Mouse (Mus musculus): ENCODE data around the gene Ccdc36.
A peak's percentile ranks its signal among the peaks of the same experiment; 100 is the strongest.

Ccdc36 gene

DNA sequence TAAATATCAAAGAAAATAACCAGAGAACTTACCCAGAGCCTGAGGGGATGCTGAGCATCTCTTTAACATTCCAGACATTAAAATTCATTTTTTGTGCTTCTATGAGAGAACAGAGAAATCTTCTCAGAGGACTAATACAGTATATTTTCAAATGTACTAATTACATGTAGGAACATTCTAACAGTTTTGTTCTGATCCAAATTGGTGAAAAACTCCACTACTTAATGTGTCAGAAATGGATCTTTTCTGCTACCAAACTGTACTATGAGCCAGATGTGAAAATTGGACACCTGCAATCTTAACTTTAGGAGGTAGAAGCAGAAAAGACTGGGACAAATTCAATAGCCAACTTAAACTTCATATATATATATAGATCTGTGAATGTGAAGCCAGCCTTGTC lies at the start of gene Ccdc36:
TSS of gene Ccdc36 (minus strand) at position 101 of the 400 bp plus-strand sequence.
- no peak for DNase-seq (ENCODE audit: low spot score)

DNA sequence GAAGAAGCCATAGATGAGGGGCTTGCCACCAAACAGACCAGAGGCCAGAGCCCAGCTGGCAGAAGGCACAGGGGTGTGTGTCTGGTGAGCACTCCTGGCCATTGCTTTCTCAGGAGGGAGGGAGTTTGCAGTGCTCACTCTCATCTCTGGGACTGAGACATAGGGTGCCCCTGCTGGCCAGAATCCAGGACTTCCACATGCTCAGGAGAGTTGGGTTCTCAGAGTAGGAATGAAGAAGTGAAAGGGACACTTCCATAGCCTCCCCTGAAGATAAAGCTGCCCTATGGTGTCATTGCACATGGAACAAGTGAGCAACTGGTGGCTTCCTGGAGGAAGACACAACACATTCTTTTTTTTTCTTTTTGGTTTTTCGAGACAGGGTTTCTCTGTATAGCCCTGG lies 46.2 kb upstream of the Ccdc36 start:
- DNase-seq (ENCODE audit: low spot score), result no peak

DNA sequence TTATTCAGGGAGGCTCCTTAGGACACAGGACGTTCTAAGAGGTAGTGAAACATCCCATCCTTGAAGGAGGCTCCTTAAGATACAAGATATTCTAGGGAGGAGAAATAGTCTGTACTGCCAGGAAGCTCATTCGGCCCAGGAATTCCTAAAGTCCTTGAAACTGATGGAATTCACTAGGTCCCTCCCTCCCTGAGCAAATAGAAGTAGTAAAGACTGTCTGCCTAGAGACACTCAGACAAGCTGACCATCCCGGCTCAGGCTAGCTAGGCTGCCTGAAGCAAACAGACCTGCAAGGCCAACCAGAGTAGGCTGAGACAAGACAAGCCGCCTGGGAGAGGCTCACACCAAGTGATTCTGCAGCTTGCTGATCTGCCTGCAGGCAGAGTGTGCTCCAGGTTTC lies 41.6 kb upstream of the Ccdc36 start:
- DNase-seq (ENCODE audit: low spot score), result no peak

DNA sequence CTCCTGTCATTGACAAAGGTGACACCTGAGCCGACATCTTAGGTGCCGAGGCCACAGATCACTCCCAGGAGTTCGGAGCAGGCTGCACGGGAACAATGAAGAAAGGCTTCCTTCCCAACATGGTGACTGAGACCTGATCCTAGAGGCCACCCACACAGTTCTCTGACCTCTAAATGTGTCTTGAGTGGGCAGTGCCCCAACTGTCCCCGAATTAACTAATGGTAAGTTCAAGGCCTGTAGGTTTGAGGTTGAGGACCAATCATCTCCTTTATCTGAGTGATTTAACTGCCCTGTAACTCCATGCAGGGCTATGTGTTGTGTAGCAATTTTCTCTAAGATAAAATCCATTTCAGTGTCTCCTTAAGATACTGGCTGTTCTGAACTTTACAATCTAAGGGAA lies 41.1 kb upstream of the Ccdc36 start:
- no peak for DNase-seq (ENCODE audit: low spot score)

DNA sequence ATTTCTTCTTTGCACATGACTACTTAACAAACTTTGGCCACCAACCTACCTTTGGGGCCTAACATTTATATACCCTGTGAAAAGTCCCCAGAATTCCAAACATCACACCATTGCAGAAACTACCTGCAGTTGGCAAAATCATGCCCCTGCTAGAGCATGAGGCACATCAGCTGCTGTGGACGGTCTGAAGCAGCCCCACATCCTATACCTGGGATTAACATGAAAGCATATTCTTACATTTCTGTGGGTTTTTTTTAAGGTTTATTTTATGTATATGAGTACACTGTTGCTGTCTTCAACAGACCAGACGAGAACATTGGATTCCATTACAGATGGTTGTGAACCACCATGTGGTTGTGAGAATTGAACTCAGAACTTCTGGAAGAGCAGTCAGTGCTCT lies 37.9 kb upstream of the Ccdc36 start:
- DNase-seq (ENCODE audit: low spot score), result no peak

DNA sequence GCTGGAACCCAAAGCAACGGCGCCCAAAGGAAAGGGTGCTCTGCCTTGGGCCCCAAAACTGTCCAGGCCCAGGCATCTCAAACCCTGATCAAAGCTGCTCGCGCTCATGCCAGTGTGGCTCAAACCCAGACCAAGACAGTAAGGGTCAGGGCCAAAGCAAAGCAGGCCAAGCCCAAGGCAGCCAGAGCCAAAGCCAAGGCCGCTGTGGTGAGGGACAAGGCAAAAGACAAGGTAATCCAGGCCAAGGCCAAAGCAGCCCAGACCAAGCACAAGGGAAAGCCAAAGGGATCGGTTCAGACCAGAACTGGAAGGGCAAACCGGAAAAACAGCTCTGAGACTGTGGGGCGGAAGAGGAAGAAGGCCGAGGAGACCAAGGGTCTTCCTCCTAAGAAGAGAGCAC lies 35.4 kb upstream of the Ccdc36 start:
- DNase-seq (ENCODE audit: low spot score), result no peak

DNA sequence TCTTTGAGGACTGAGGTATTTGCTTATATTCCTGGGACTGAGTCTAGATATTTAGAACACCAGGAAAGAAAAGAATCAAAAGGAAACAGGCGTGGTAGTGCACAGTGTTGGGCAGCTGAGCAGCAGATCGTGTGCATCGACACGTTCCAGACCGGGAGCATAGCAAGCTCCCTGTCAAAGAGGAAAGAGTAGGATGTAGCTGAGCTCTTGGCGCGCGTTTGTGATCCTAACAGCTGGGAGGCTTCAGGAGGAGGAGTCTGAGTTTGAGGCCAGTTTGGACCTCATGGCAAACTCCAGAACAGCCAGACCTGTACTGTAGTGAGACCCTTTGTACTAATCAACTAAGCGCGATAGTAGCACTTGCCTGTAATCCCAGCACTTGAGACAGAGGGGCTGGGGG lies 33.9 kb upstream of the Ccdc36 start:
- no peak for DNase-seq (ENCODE audit: low spot score)

DNA sequence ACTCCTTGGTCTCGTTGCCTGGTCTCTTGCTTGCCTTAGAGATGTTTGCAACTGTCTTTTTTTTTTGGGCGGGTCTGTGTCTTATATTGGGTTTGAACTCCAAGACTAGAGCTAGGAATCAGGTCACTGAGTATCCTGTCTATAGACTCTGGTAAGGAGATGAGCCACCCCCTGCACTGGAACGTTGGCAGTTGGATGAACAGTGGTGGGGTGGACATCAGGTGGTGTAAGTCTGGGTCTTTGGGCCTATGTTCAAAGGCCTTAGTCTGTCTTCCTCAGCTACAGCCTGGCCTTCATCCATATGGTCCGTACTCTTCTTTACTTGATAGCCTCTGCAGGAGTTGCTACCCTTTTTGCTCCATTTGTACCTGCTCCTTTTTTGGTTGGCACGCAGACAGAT lies 33.4 kb upstream of the Ccdc36 start:
- no peak for DNase-seq (ENCODE audit: low spot score)

DNA sequence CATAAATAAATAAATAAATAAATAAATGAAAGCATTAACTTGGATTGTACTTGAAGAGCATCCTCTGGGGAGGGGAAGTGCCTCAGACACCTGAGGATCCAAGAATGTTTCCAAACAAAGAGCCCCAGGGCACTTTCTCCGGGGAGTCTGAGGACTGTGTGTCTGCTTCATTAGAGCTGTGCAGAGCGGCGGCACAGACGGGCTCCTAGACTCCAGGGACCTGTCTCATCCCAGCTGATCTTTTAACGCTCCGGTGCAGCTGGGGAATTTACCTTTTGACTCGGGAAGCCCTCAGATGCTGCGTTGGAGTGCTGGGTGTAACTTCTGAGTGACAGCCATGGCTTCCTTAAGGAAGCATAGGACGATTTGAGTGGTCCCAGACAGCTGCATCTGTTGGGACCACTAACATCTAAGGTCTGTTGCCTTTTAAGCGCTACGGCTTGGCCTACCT lies 32.9 kb upstream of the Ccdc36 start, which contains the start of gene Klhdc8b:
TSS of gene Klhdc8b (minus strand) at position 401 of the 451 bp plus-strand sequence.
- DNase-seq (ENCODE audit: low spot score), result peak; percentile 31

DNA sequence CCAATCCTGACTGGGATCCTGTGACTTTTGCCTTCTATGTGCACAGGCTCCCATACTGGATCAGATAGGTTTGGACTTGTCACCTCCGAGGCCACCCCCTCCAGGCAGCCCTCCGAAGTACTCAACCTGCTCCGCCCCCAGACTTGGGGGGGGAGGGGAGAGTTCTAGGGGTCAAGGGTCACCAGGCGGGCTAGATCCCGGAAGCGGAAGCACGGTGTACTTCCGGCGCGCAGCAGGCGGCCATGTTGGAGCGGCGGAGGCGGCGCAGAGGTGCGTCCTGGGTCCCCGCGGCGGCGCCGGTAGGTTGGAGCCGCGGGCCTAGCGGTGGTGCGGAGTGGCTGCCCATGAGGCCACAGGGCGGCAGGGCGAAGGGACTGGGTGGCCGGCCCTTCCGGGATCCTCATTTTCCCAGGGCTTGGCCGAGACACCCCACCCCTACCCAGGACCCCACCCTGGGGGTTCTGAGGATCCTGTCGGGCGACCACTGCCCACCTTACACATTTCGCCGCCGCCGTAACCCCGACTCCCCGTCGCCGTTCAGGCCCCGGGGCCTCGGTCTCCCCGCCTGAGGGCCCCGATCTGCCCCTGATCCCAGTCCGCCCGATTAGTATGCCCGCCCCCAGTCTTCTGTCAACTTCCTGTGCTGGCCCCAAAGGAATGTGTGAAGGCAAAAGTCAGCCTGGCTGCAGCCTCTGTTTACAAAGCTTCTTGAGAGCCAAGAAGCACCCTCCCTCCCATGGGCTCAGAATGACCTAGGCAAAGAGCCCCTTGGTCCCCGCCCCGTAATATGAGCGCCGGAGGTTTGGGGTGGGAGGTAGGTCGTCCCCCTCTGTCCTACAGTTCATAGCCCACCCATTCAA lies 32.3 kb upstream of the Ccdc36 start, which contains the start of gene Ccdc71:
TSS of gene Ccdc71 (plus strand) at position 209 of the 860 bp plus-strand sequence.
- DNase-seq (ENCODE audit: low spot score), result peak; percentile 89

DNA sequence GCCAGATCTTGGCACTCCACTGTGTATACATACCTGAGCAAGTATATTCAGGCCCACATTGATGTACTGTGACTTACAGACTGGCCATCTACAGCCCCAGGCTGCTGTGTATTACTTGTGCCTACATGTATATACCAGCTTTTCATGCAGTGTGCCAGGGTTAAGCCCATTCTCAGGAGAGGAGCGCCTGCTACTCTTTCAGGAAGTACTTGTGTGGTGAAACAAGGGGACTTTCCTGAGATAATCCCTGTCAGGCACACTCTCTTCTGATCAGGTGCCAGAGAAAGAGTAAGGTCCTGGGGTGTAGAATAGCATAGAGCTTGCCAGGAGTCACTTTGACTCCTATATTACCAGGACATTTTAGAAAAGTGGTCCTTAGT lies 31.6 kb upstream of the Ccdc36 start:
- no peak for DNase-seq (ENCODE audit: low spot score)

DNA sequence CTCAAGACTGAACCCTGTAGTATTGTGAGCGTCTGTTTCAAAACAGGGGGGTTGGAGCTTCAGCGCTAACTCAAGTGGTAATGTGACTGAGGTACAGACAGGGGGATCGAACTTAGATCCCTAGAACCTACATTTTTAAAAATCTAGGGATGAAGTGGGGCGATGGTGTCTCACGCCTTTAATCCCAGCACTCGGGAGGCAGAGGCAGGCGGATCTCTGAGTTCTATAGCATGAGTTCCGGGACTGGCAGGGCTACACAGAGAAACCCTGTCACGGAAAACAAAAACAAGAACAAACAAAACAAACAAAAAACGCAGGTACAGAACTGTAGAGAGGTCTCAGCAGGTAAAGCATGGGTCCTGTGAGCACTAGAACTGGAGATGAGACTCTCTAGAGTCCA lies 28.7 kb upstream of the Ccdc36 start:
- no peak for DNase-seq (ENCODE audit: low spot score)

DNA sequence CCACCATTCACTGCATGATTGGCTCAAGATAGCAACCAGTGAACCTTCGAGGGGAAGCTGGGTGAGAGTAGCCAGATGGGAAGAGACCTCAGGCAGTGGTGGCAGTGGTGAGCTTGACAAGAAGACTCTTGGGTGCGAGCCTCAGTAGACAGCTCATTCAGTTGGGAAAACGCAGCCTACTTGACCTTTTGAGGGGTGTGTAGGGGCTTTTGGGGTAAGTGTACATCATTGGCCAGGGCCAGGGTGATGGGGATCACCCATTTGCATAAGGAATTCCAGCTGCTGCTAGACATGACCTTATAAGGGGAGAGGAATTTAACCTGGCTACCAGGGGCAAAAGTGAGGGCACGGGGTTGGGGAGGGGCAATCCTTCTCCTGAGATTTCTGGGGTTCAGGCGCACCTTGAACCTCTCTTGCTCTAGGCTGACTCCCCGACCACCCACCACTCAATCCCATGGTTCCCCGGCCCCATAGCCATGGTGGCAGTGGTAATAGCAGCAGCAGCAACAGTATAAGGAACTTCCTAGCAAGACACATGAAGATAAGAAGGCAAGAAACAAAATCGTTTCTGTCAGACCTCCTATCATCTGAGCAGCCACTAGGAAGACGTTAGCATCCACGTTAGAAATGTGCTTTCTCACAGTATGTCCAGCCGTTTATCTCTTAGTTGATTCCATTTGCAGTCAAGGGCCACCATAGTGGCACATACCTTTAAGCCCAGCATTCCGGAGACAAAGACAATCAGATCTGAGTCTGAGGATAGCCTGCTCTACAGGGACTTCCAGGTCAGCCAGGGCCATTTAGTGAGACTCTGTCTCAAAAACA lies 27.7 kb upstream of the Ccdc36 start:
- DNase-seq (ENCODE audit: low spot score), result no peak

DNA sequence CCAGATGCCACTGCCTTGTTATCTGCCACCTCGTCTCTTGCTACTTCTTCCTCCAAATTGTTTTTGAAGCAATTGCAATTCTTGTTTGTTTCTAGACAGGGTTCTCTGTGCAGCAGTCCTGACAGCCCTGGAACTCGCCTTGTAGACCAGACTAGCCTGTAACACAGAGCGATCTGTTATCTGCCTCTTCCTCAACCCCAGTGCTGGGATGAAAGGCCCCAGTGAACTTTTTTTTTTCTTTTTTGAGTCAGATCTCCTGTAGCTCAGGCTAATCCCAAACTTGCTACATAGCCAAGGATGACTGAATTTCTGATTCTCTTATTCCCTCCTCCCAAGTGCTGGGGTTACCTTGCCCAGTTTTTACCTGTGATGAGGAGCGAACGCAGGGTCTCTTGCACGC lies 26.1 kb upstream of the Ccdc36 start:
- DNase-seq (ENCODE audit: low spot score), result no peak

DNA sequence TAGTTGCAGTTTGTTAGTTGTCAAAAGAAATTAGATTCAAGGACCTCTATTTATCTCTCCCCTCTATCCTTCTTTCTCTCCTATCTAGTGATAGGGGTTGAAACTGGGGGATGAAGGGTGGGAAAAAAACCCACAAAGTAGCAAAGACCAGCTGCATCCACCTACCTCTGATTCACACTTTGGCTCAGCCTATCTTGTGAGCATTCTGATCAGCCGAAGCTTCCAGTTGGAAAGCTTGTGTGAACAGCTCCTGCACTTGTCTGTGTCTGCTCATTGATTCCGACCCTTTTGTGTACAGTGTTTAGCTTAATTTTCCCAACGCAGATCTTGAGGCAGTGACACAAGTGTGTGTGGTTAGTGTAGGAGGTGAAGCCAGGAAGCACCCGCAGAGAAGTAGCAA lies 25.2 kb upstream of the Ccdc36 start:
- DNase-seq (ENCODE audit: low spot score), result no peak

DNA sequence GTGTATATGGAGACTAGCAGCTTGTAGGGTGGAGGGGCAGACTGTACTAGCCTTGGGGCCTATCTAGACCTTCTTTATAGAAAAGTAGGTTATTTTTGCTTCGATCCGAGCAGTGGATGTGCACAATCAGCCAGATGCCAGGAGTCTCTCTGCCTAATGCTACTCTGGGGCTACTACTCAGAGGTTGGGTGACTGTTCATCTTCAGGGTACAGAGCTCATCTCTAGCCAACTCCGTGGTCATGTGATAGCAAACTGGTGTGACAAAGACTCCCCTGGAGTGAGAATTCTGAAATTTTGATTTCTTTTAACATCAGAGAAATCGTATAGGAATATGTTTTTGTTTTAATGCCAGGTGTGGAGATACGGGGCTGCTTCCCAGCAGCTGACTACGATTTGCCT lies 24.6 kb upstream of the Ccdc36 start:
- no peak for DNase-seq (ENCODE audit: low spot score)

DNA sequence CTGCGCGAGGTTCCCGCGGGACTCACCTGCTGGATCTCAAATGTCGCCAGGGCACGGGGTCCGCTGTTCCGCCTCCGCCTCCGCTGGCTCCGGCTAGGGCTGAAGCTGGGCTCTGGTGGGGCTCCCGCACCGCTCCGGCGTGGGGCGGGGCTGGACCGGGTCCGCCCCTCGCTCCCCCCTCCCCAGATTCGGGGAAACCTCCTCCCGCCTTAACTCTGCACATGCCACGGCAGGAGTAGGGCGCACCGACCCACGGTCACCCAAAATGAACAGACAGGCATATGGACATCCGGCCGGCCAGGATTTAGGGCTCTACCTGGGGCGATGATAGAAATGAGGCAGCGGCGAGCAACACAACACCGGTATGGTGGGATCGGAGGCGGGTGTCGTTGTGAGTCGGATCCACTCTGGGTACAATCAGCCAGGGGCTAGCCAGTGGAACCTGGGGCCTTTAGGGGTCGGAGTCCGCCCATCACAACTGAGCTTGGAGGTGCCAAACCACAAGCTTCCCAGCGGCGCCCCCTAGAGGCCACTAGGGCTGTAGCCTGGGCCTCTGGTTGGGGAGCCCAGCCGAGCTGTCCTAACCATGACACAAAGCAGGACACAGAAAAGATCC lies 24.1 kb upstream of the Ccdc36 start:
- peak; percentile 97 for DNase-seq (ENCODE audit: low spot score)

DNA sequence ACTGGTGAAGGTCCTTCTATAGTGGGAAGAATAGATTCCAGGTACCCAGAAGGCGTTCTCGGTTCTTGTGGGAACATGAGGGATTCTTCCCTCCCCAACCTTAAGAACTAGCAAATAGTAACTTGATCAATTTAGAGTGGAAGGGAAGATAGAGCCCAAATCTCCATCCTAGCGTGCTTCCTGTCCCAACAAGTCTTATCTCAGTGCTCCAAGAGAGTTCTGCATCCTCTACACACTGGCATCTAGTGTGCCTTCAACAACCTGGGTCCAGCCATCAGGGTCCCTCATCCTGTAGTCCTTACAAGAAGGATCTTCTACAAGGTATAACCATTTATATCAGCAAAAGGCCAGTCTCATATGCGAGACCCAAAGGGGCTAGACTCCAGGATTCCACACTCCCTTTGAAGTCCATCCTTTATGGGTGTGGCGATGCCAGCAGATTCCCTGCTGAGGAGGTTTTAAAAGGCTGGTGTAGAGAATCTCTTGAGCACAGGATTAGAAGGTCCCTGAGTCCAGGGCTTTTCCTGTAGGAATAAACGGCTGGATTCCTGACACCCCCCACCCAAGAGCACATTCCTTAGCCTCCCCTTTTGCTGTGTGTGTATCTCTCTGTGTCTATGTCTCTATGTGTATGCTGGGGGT lies 23.4 kb upstream of the Ccdc36 start:
- DNase-seq (ENCODE audit: low spot score), result peak; percentile 30

DNA sequence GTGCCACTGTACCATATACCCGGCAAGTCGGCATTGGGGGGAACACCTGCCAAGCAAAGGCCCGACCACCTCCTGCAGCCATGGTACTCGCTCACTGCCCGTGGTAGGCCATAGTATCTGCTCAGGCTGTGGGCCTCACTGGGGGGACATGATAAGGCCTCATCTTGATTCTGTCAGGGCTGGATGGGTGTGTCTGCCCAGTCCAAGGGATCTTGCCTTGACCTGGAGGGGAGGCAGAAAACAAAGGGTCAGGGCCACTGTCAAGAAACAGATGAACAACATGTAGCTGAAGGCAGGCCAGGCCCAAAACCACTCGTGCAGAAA lies 22.8 kb upstream of the Ccdc36 start:
- no peak for DNase-seq (ENCODE audit: low spot score)

DNA sequence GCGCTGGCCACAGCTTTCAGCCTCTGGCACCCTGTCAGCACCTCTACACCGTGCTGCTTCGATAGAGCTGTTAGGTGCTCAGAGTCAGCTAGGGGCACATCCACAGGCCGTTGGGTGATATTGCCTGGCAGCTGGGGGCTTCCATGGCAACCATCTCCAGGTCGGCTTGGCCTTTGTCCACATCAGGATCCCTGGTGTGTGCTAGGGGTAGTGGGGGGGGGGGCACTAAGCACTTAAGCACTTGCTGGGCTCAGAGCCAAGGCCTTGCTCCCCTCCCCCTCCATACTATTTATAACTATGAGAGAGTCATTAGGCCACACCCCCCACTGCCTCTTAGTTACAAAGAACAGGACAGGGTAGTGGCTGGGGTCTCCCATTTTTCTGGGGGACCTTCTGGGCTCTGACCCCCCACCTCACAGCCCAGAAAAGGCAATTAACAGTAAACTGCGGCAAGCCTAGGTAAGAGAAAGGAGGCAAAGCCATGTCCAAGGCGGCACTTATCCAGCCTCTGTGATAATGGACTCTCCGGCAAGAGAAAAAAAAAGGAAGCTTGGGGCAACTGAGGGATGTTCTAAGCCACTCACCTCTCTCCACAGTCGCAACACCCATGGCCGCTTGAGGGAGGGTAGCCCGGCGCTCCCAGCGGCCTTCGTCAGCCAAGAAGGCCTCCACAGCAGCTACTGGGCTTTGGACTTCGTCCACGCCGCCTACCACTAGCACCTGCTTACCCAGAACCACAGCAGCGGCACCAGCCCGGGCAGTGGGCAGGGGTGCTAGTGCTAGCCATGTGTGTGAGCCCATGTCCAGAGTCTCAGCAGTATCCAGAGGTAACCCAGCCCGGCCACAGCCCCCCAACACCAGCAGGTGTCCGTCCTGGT lies 22.2 kb upstream of the Ccdc36 start:
- DNase-seq (ENCODE audit: low spot score), result peak; percentile 63

DNA sequence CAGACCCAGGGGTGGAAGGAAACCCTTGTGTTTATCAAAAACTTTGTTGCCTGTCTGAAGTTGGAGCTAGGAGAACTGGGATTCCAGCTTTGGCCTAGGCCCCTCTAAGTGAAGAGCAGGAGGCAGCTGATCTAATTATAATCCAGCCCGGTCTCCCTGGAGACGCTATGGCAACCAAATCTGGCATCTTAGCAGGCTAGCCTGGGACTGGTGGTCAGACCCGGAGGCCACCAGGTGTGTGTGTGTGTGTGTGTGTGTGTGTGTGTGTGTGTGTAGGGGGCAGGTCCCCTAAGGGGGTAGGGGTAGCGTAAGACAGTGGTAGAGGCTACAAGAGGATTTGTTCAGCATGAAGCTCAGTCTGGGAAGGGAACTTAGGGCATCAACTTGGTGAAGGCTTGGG lies 21.6 kb upstream of the Ccdc36 start:
- peak; percentile 87 for DNase-seq (ENCODE audit: low spot score)

Data from embryo, embryonic 10.5 days (tissue).